Mouse (Mus musculus) T-helper 17 cell (primary cell): ENCODE data around the gene Tmem86a.
"Not testable (repeated sequence)": the region's sequence is repeated elsewhere in the genome, so short reads cannot be mapped to it uniquely, and the experiment has no call there.

Experiments used
- in situ Hi-C, 2 experiments: fragments of 300-600 bp; cut with MboI, MseI; formaldehyde crosslinking; loops; 1 replicate in 1 of 2; 2 replicates in 1 of 2; pipeline ENCODE4 v1.15.1; 2025; ENCODE audit warnings: high pct_unique_total_duplicates in 2 of 2

Tmem86a gene

DNA sequence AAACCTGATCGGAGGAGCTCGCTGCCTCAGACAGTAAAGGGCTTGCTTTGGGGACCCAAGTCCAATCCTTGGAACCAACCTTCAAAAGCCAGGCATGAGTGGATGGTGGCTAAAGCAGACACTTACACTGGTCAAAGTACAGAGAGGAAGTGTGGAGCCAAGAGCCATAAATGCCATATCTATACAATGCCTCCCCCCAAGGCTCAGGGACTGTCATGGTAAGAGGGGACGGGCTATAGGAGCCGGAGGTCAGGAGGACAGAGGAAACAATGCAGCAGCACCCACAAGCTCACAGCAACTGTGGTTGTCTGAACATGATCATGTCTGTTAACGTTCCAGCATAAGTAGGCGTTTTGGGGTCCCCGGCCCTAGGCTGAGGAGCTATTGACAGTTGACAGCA lies 25.9 kb upstream of the Tmem86a start:
- in situ Hi-C loops: loop anchor here (5.0 to 25.0 kb wide), 4 partner anchors 53 to 1112 kb away; partner anchors contain the start of genes Ccdc114 (in 1 of the 2) and Emp3 (in 1 of the 2)

DNA sequence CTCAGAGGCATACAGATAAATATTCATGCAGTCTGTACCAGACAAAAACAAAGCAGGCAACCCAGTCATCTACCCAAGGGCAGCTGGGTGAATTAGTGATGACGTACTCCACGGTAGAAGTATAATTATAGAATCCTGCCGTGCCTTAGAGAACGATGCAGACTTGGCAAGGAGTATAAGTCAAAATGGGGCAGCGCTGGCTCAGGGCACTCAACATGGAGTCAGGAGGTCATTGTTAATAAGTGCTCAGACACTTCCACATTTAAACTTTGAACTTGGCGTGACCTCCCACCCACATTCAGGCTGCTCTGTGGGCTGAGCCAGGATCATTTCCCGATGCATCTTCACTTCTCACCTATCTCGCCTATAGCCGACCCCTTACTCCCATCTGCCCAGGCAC lies 25.0 kb upstream of the Tmem86a start:
- in situ Hi-C loops: no loop called here

DNA sequence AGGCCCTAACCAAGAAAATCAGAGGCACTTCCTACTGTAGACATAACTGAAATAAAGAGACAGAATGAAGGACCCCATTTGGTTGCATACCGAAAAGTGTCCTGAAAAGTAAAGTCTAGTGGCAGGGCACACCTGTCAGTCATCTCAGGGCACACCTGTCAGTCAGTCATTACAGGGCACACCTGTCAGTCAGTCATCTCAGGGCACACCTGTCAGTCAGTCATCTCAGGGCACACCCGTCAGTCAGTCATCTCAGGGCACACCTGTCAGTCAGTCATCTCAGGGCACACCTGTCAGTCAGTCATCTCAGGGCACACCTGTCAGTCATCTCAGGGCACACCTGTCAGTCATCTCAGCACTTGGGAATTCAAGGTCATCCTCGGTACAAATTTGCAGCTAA lies 23.5 kb upstream of the Tmem86a start:
- in situ Hi-C loops: not testable (repeated sequence)

DNA sequence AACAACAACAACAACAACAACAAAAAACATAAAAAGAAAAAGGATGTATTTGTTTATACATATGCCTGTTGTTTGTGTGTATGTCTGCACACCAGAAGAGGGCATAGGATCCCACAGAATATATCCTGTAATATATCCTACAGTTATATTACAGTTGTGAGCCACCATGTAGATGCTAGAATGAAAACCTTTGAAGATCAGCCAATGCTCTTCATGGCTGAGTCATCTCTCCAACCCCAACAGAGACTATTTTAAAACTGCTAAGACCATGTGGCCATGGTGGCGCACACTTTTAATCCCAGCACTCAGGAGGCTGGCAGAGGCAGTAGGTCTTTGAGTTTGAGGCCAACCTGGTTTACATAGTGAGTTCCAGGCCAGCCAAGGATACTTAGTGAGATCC lies 22.9 kb upstream of the Tmem86a start:
- in situ Hi-C loops: no loop called here

DNA sequence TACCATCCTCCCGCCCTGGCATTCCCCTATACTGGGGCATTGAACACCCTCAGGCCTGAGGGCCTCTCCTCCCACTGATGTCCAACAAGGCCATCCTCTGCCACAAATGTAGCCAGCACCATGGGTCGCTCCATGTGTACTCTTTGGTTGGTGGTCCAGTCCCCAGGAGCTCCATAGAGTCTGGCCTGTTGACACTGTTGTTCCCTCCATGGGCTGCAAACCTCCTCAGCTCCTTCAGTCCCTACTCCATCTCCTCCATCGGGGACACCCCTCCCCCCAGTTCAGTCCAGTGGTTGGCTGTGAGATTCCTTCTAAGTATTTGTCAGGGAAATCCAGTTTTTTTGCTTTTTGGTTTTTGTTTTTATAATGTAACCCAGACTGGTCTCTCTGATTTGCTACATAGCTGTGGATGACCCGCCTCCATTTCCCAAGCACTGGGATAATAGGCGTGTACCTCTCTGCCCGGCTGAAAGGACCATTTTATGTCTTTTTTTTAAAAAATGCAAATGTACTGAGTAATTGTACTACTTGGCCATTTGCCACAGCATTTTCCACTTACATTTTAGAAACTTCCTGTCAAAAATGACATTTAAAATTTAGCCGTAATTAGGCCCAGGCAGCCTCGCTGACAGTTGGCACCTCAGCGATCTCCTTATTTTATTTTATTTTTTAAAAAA lies 19.7 kb upstream of the Tmem86a start:
- in situ Hi-C loops: no loop called here

DNA sequence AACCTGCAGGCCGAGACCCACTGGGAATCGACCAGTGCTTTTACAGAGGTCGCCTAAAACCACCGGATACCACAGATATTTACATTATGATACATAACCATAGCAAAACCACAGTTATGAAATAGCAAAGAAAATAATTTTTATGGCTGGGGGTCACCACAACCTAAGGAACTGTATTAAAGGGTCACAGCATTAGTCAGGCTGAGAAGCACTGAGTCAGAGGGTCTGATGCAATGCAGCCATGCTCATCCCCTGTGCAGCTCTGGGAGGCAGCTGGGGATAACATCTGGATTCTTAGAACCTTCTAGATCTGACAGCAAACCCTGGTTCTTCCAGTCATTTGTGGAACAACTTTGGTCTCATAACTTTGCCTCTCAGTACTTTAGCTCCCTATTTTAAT lies 19.0 kb upstream of the Tmem86a start:
- in situ Hi-C loops: no loop called here

DNA sequence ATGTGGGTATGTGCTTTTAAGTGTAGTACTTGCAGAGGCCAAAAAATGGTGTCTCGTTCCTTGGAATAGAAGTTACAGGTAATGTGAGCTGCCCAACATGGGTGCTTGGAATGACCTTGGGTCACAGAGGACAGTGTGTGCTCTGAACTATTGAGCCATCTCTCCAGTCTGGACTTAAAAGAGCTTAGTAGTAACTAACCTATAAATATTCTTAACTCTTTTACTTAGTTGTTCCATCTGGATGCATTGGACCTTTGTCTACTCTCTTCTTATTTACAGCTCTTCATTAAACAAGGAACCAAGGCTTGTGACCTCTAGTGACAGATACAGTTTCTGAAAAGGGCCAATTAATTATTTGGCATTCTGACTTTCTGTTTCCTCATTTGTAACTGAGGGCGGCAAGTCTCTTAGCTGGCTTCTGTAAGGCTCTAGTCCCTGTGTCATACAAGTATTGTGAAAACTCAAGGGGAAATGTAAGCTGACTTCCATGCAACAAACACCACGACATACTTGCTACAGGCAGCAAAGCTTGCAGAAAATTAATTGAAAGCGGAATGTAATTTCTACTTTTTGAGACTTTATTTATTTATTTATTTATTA lies 15.5 kb upstream of the Tmem86a start:
- in situ Hi-C loops: no loop called here

DNA sequence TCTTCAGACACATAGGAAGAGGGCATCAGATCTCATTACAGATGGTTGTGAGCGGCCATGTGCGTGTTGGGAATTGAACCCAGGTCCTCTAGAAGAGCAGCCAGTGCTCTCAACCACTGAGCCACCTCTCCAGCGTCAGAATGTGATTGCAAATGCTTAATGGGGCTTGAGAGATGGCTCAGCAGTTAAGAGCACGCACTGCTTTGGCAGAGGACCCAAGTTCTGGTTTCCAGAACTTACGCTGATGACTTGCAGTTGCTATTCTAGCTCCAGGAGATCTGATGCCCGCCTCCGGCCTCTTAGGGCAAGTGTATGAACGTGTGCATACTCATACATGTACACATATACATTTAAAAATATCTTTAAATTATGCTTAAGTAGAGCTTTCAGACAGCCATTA lies 15.0 kb upstream of the Tmem86a start:
- in situ Hi-C loops: no loop called here

DNA sequence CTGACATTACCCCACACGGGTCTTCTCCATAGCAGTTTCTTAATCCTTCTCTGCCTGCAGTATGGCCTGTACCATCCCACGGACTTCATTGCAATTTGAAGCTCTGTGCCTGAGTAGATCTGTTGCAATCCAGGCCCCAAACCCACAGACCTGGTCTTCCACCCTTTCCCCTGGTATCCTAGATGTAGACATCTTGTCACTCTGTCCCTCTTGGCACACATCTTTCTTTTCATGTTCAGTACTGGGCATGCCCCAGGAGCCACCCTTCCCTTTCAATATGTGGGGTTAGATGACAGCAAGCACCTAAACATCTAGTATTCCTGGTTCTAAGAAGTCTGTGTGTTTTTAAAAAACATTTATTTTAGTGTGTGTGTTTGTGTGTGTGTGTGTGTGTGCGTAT lies 8.7 kb upstream of the Tmem86a start:
- in situ Hi-C loops: loop anchor here in 1 of 2 experiments (10.0 kb wide), 1 partner anchor 793 kb away; no protein-coding TSS in a partner anchor

DNA sequence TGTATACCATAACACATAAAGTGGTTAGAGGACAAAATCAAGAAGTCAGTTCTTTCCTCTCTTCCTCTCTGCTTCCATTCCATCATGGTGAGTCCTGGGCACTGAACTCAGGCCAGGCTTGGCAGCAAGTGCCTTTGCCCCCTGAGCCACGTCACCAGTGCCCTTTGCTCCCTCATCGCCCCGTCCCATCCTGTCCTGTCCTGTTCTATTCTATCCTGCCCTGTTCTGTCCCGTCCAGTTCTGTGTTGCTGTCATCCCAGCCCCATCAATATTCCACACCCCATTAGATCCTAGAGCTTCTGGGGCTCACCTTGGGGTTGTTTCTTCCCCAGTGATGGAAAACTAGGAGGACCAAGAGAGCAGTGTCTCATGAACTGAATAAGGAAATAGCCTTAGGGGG lies 8.3 kb upstream of the Tmem86a start:
- in situ Hi-C loops: loop anchor here in 1 of 2 experiments (10.0 kb wide), 1 partner anchor 793 kb away; no protein-coding TSS in a partner anchor

DNA sequence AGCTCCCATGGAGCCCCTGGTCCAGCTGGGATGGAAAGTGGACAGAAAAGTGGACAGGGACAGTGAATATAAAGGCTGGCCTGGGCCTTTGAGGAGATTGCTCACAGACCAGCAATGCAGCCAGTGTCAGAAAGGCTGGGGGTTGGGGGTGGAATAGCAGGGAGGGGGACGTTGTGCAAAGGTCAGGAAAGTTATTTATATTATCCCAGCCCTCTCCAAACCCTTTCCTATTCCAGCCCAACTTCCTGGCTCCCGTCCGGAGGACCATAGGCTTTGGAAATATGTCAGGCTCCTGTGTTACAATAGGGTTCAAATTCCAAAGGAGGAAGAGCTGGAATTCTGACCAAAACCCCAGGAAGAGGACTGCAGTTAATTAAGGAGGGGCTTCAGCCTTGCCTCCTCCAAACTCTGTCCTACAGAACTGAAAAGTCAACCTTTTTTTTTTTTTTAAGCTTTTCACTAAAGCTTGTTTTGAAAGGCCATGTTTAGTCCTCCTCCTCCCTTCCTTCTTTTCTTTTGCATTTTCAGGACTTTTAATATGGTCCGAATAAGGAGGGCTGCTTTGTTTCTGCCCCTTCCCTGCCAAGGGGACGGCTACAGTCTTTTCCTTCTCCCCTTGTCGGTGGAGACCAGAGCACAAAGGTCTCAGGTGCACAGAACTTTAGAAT lies 7.4 kb upstream of the Tmem86a start:
- in situ Hi-C loops: loop anchor here in 1 of 2 experiments (10.0 kb wide), 1 partner anchor 792 kb away; no protein-coding TSS in a partner anchor

DNA sequence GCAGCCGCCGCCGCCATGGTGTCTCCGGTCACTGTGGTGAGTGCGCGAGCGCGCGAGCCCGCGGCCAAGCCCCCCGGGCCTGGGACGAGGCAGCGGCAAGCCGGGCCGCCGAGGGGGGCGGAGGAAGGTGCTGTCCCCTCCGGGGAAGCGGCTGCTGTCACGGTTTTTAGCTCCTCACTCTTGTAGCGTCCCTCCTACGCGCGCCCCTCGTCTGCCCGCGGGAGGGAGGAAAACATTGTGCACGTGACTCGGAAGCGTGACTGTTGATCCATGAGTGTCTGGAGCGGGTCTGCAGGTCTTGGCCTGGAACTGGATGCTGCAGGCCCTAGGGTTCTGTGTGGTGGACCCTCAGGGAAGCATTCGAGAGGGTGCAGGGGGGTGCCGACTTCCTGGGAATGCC lies 365 bp downstream of the Tmem86a start:
- in situ Hi-C loops: no loop called here

DNA sequence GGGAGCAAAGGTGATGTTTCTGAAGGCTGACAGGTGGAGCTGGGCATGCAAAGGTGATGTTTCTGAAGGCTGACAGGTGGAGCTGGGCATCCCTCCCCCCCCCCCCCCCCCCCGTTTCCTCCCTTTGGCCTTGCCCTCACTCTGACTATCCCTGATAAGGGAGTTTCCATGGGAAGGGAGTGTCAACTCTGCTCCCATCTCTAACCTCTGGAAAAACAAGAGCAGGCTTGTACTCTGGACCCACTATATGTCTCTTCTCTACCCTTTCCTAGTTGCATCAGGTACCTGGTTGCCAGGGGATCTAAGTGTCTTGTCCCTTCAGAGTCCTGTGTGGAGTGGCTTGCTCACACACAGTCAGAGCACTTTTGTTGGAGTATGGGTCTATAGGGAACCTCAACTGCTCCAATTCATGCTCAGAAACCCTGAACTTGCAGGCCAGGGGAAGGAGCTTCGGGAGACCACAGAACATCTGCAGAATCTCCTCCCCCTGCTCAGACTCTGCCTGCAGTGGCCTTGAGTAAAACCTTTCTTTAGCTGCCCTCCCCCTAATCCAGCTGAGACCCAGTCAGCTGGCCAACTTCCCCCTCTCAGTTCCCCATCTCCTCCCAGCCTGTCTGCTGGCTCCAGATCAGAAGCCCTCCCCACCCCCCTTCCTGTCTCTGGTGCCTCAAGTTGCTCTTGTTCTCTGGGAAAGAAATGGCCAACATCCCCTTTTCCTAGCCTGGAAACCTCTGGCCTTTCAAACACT lies 1.2 kb downstream of the Tmem86a start:
- in situ Hi-C loops: no loop called here

DNA sequence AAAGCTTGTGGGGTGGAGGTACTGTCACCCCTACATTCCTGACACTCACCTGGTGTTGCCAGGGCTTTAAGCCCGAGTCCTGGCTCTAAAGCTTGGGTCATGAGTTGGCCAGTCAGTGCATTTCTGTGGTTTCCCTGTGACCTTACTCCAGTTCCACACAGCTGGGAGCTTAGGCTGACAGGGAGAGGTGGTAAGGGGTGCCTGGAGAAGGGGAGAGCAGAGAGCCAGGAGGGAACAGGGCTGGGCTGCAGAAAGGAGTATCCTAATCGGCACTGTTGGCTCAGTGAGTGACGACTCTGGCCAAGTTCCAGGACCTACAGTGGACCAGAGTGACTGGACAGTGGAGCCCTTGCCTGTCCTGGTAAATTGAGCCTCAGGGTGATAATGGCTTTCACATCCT lies 1.9 kb downstream of the Tmem86a start:
- in situ Hi-C loops: no loop called here

DNA sequence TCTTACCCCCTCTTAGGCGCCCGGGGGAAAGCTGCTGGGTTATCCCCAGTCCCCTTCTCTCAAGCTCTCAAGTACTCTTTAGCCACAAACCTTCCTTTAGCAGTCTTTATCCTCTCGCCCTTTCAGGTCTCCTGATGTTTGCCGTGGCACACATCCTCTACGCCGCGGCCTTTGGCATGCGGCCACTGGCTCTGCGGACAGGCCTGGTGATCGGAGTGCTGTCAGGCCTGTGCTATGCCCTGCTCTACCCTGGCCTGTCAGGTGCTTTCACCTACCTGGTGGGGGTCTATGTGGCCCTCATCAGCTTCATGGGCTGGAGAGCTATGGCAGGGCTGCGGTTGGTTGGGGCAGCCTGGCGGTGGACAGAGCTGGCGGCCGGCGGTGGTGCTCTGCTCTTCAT lies 2.9 kb downstream of the Tmem86a start:
- in situ Hi-C loops: no loop called here

DNA sequence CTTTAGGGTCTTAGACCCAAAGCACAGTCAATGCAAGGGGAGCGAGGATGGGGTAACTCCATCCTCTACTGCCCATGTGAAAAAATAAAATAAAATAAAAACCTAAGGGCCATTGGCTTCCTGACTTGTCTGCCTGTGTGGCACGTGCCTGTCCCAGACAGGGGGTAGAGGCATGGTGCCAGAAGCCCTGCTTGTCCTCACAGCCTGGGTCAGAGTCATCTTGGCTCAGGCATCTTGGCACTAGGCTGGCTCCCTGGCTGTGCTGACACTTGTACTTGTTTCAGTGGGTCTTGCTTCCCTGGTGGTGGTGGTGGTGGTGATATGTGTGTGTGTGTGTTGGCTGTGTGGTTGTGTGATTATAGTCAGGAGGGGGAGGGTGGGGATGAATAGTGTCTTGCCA lies 4.3 kb downstream of the Tmem86a start:
- in situ Hi-C loops: no loop called here

DNA sequence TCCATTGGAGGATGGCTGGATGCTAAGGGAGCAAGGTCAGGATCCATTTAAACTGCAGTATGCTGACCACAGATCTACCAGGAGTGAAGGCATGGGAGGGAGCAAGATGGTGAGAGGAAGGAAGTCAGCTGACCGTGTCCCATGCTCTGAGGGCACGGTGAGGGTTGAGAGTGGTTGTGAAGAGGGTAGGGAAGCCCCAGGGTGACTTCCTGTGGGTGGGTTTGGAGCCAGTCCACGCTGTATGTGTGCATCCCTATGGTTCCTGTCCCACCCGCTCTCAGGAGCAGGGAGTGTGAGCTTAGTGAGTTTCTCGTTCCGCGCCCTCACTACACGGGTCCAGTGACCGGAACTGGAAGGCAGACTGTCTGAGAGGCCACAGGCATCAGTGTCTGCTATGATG lies 5.3 kb downstream of the Tmem86a start:
- in situ Hi-C loops: no loop called here

DNA sequence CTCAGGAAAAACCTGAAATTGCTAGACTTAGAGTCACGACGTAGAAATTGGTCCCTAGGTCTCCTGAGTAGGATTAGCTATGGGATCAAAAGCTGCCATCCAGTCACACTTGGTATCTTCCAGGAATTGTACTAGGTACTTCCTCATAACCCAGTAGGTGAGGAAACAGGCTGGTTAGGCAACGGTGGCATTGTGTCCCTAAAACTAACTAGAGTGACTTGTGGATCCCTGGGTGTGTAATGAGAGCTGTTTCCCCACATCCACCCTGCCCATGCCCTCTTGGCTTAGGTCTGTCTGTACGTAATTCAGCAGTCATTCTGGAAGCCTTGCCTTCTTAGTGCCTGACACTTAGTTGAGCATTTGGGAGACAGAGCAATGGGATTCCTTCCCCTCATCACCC lies 5.9 kb downstream of the Tmem86a start:
- in situ Hi-C loops: no loop called here

DNA sequence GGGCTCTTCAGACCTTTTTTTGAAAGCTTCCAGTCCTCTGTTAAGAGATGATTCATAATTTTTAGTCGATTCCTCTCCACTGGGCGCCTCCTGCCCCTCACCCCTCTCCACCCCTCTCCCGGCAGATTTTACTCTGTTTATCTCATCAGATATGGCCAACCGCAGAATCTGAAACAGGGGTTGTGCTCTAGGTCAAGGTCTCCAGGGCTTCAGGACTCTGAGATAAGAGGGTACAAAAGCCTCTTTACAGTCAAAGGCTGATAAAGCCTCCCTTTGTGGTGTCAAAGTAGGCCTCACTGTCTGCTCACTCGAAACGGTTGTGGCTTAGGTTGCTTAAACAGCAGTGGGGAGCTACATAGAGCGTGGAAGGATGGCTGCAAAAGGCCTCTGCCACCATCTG lies 8.9 kb downstream of the Tmem86a start:
- in situ Hi-C loops: no loop called here

DNA sequence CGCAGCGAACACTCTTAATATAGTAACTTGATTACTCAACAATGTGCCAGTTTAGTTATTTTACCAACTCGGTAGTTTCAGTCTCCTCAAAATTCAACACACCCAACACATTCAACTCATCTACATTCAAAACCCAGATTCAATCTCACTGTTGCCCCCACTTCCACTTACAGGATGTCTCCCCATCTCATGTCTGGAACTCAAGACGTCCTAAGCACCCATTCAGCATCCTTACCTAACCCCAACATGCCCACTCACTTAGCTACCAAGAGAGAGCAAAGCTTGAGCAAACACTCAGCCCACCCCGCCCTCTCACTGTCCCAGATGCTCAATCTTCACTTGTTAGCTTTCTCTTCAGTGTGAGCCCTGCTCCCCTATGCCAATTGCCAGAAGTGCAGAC lies 11.2 kb downstream of the Tmem86a start:
- in situ Hi-C loops: no loop called here

DNA sequence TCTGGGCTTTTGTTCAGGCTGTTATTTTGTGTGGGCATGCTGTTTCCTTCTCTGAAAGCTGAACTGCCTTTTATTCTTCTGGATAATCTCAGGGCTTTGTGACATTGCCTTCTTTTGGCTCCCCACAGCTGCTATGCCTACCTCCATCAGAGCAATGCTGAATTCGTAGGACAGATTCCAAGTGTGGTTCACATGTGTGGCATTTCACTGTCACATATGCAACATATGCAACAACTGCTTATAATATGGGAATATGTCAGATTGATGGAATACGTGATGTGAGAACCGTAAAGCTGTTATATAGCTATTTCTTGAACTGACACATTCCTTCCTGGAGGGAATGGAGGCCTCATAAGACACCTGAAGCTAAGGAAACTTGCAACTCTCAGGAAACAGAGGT lies 16.5 kb downstream of the Tmem86a start:
- in situ Hi-C loops: no loop called here

DNA sequence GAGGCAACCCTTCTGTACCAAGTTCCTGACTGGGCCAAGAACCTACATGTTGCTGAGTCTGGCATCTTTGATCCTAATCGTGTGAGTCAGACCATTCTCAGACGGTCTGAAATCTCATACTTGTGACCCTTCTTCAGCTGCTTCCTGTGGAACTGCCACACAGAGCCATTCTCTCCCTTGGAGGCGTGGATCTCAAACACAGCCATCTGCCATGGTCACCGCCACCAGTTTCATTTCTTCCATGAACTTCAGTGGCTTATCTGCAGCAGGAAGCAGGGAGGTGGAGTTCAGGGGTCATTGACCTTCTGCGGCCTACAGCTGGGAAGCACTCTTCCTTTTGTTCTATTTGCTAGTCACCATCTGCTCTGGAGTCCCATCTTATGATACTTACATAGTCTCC lies 17.5 kb downstream of the Tmem86a start:
- in situ Hi-C loops: no loop called here
